Mouse (Mus musculus) hindbrain, postnatal 0 days (tissue): ENCODE measurements around the gene Spon1. TPM values are rescaled to one million over a fixed set of nuclear protein-coding genes. Genes with fewer than 3 reads are reported as not detected.

Source experiments
- ATAC-seq: fragments of 200-750 bp; cut with Nextera tagmentation; 2 replicates; pipeline ENCODE4 v1.8.0; 2017; ENCODE audit warnings: mild to moderate bottlenecking, moderate TSS enrichment, moderate library complexity
- DNase-seq: peaks from one replicate; pipeline ENCODE4 v3.0.0-alpha.2; 2015; ENCODE audit warnings: low spot score
- H3K27ac ChIP-seq: fragments of 300-500 bp; sonication (generic); 2 replicates; pipeline ENCODE4 v1.5.1; 2014; ENCODE audit warnings: mild to moderate bottlenecking
- H3K27me3 ChIP-seq: fragments of 300-500 bp; sonication (generic); 2 replicates; pipeline ENCODE4 v1.6.1; 2014; ENCODE audit warnings: low read length, mixed read lengths; ENCODE audit not compliant: insufficient read depth
- H3K36me3 ChIP-seq: fragments of 300-500 bp; sonication (generic); 2 replicates; pipeline ENCODE4 v1.6.1; 2014; ENCODE audit warnings: low read length, mixed read lengths; ENCODE audit not compliant: insufficient read depth
- H3K4me1 ChIP-seq: fragments of 300-500 bp; sonication (generic); 2 replicates; pipeline ENCODE4 v1.6.1; 2014; ENCODE audit warnings: antibody characterized with exemption, low read length, mixed read lengths; ENCODE audit not compliant: insufficient read depth
- H3K4me2 ChIP-seq: fragments of 300-500 bp; sonication (generic); 2 replicates; pipeline ENCODE4 v1.6.1; 2014; ENCODE audit warnings: low read depth, mild to moderate bottlenecking, low read length, moderate library complexity, mixed read lengths
- H3K4me3 ChIP-seq: fragments of 300-500 bp; sonication (generic); 2 replicates; pipeline ENCODE4 v1.5.1; 2014; ENCODE audit warnings: low read length
- H3K9ac ChIP-seq: fragments of 300-500 bp; sonication (generic); replicated peaks from 2 replicates; pipeline ENCODE4 v1.6.1; 2014; ENCODE audit warnings: mild to moderate bottlenecking, low read length, moderate library complexity, mixed read lengths
- H3K9me3 ChIP-seq: fragments of 300-500 bp; sonication (generic); 2 replicates; pipeline ENCODE4 v1.6.1; 2016; ENCODE audit warnings: low read length, mixed read lengths
- CTCF ChIP-seq: IDR thresholded peaks from 2 replicates; pipeline ENCODE4 v1.5.1; 2016; ENCODE audit warnings: antibody characterized with exemption, control low read depth, low read depth
- WGBS: fragments of 180-500 bp; shearing (Covaris S2); extraction: QIAGEN DNeasy Blood & Tissue Kit; methylation state at CpG from one replicate; pipeline ENCODE4 v1.1.7; 2014; 5-methylcytosine and 5-hydroxymethylcytosine counted together
- polyA plus RNA-seq: library from polyadenylated mRNA; unstranded; fragments of >200 nt; fragmentation: Nextera tagmentation; extraction: Ambion mirVana; gene quantifications from 2 replicates; pipeline ENCODE4 v1.2.1, GENCODE M21; 2015
- total RNA-seq: library from RNA; depleted of rRNA; stranded (reverse); fragments of >200 nt; gene quantifications from 2 replicates; pipeline ENCODE4 v1.2.3, GENCODE M21; 2014

The Spon1 gene
- total and polyA plus RNA-seq, 2 experiments from 2014 or later, result 43.8 to 50.3 TPM

DNA sequence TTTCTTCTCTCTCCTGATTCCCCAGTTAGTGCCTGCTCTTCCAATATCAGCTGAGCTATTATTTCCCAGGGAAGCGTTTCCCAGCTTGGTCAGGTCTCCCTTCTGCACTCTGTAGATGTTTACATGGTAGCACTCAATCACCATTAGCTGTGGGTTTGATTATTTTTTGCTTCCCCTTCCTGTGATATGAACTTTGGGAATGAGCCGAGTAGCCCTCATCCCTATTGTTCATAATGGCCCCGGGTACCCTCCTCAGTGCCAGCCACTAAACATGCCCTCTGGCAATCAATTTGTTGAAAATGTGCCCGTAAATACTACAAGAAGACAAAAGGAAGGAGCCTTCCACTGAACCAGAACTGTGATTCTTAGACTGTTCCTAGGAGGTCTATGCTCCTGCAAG is 111.7 kb downstream of the Spon1 start:
- no peak overlapping the region for H3K9ac ChIP-seq
- H3K9me3 ChIP-seq, result no peaks in the 10 kb centered on the region
- no peak overlapping the region for H3K4me3 ChIP-seq
- ATAC-seq (no peak), DNase-seq (no peak)
- WGBS, result 82% methylated on average over 4 of the region's 4 CpGs
- H3K4me2 ChIP-seq, result no peak overlapping the region
- no peaks in the 10 kb centered on the region for H3K36me3 ChIP-seq
- no peak overlapping the region for H3K27ac ChIP-seq
- TF ChIP-seq CTCF, result no peak
- H3K4me1 ChIP-seq, result peaks cover 3% of the 10 kb centered on the region; the same call in 1 of the 2 replicates
- H3K27me3 ChIP-seq, result no peaks in the 10 kb centered on the region

DNA sequence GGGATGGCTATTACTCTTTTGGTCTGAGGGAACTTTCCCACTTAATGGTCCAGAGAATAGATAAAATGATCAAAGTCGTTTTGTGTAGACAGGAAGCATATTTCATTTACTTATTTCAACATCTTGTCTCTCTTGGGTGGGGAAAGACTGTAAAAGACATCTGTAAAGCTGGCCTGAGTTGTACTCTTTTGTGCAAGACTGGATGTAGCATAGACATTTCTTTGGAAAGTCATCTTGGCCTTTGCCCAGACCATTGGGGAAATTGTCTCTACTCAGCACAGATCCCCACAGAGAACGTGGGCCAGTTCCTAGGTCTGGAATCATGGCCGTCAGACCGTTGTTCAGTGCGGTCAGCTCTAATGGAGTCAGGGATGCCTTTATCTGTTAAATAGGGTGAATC is 112.1 kb downstream of the Spon1 start:
- DNase-seq (no peak), ATAC-seq (no peak)
- H3K4me2 ChIP-seq, result no peak overlapping the region
- H3K4me3 ChIP-seq, result no peak overlapping the region
- H3K9me3 ChIP-seq, result no peaks in the 10 kb centered on the region
- no peak overlapping the region for H3K27ac ChIP-seq
- TF ChIP-seq CTCF, result no peak
- no peaks in the 10 kb centered on the region for H3K27me3 ChIP-seq
- WGBS, result 78% methylated on average over 5 of the region's 5 CpGs
- H3K36me3 ChIP-seq, result no peaks in the 10 kb centered on the region
- H3K9ac ChIP-seq, result no peak overlapping the region
- peaks cover 3% of the 10 kb centered on the region; the same call in 1 of the 2 replicates for H3K4me1 ChIP-seq

DNA sequence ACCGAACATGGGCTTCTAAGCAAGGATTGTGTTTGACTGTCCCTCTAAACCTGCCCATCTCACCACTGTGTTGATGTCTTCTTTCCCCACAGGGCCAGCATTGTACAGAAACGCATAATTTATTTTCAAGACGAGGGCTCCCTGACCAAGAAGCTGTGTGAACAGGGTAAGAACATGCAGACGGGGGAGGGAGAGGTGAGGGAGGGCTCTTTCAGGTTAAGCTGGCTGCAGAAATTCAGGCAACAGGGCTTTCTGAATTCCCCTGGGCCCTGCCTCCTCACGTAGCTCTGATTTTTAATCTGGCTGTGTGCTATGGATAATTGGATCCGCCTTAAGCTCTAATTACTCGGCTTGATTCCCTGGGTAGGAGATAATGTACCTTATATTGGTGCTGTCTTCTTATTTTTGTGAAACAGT is 113.3 kb downstream of the Spon1 start:
- no peak for TF ChIP-seq CTCF
- H3K4me2 ChIP-seq, result no peak overlapping the region
- no peaks in the 10 kb centered on the region for H3K36me3 ChIP-seq
- 52% methylated on average over 7 of the region's 7 CpGs for WGBS
- no peaks in the 10 kb centered on the region for H3K9me3 ChIP-seq
- ATAC-seq (peak; percentile 61; the same call in 1 of the 2 replicates), DNase-seq (peak; percentile 60)
- H3K4me3 ChIP-seq, result no peak overlapping the region
- no peak overlapping the region for H3K9ac ChIP-seq
- peaks cover 3% of the 10 kb centered on the region; the same call in 1 of the 2 replicates for H3K4me1 ChIP-seq
- H3K27ac ChIP-seq, result no peak overlapping the region; the same call in 1 of the 2 replicates
- H3K27me3 ChIP-seq, result no peaks in the 10 kb centered on the region

DNA sequence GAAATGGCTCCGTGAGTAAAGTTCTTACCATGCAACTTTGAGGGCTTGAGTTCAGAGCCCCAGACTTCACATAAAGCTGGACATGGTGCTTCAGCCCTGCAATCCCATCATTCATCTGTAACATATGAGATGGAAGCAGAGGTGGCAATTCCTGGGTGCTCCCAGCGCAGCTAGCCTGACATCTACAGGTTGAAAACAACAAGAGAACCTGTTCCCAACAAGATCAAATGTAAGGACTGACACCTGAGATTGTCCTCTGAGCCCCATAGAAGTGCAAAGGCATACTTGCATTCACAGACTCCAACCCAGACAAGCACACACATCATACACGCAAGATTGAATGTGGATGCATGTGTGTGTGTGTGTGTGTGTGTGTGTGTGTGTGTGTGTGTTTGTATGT is 114.2 kb downstream of the Spon1 start:
- Histone ChIP-seq H3K4me3 (no peak overlapping the region), H3K9ac (no peak overlapping the region), H3K4me2 (no peak overlapping the region), H3K36me3 (no peaks in the 10 kb centered on the region), H3K9me3 (no peaks in the 10 kb centered on the region), H3K27me3 (no peaks in the 10 kb centered on the region), H3K4me1 (peaks cover 3% of the 10 kb centered on the region; the same call in 1 of the 2 replicates), H3K27ac (no peak overlapping the region)
- DNase-seq, result no peak
- WGBS, result 91% methylated on average over 3 of the region's 3 CpGs
- no peak for ATAC-seq
- no peak for TF ChIP-seq CTCF

DNA sequence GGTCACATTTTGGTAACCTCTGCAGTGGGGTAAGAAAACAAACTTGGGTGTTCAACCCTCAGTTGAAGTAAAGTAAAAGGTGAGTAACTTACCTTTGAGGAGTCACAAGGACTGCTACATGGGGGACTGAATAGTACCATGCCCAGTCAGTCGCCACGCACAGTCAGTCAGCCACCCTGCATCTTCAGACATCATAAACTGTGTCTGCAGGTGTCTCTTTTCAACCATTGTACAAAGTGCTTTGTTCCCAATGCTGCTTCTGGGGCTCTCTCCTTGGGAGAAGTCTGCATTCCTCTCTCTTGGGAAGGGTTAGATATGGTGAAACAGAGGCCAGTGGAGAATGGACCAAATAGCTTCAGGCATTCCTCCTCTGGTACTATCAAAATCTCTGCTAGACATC is 125.0 kb downstream of the Spon1 start:
- Histone ChIP-seq H3K9ac (no peak overlapping the region), H3K27me3 (no peaks in the 10 kb centered on the region), H3K4me2 (no peak overlapping the region), H3K4me3 (no peak overlapping the region), H3K27ac (no peak overlapping the region), H3K4me1 (no peaks in the 10 kb centered on the region), H3K36me3 (no peaks in the 10 kb centered on the region), H3K9me3 (no peaks in the 10 kb centered on the region)
- no peak for ATAC-seq
- 92% methylated on average over 2 of the region's 2 CpGs for WGBS
- TF ChIP-seq CTCF, result no peak
- no peak for DNase-seq

DNA sequence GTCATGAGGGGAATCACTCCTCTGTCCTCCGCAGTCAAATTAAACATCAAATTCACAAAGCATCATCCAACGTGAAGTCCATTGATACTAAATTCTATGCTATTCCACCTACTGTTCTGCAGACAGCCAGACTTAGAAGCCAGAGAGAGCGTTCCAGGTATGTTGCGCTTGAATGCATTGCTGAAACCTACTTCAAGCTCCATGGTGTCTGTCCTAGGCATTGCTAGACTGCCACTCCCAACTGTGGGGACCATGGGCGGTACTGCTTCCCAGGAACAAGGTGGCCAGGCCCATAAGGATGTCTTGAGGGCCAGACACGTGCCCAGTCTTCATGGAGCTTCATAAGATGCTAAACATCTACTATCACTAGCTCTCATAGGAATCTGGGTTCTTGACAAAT is 125.7 kb downstream of the Spon1 start:
- Histone ChIP-seq H3K4me3 (no peak overlapping the region), H3K4me1 (no peaks in the 10 kb centered on the region), H3K27me3 (no peaks in the 10 kb centered on the region), H3K9me3 (no peaks in the 10 kb centered on the region), H3K9ac (no peak overlapping the region), H3K4me2 (no peak overlapping the region), H3K27ac (no peak overlapping the region), H3K36me3 (no peaks in the 10 kb centered on the region)
- ATAC-seq (no peak), DNase-seq (no peak)
- 94% methylated on average over 6 of the region's 6 CpGs for WGBS
- no peak for TF ChIP-seq CTCF

DNA sequence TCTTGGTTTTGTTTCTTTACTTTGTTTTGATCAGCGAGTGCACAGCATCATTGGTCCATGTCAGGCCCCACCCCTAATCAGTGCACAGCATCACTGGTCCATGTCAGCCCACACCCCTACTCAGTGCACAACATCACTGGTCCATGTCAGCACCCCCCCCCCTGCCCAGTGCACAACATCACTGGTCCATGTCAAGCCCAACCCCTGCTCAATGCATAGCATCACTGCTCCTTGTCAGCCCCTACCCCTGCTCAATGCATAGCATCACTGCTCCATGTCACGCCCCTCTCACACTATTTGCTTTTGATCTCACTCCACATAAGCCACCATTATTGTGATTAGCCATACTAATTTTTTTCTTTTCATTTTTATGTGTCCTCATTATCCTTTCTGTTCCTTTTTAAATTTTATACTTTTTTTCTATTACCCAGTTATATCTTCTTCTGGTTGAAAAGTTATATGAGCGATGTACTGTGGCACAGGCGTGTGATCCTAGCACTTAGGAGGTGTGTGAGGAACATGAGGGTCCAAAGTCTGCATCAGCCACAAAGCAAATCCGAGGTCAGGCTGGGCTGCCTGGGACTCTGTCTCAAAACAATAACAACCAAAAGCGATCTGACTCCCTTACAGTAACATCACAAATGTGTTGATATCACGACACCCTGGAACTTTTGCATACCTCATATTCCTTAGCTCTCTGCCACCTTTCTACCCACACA is 128.3 kb downstream of the Spon1 start:
- ATAC-seq, result no peak
- Histone ChIP-seq H3K4me3 (no peak overlapping the region), H3K36me3 (no peaks in the 10 kb centered on the region), H3K4me2 (no peak overlapping the region), H3K4me1 (no peaks in the 10 kb centered on the region), H3K9ac (no peak overlapping the region), H3K9me3 (no peaks in the 10 kb centered on the region), H3K27me3 (no peaks in the 10 kb centered on the region), H3K27ac (no peak overlapping the region)
- no peak for TF ChIP-seq CTCF
- no peak for DNase-seq
- 89% methylated on average over 7 of the region's 7 CpGs for WGBS
